8 mouse cellular contexts compared by ENCODE assay signal in genomic region chr17:86169092-86169491, GRCm38 (mm10). TPM values are rescaled to one million over a fixed set of nuclear protein-coding genes. Genes with fewer than 3 reads are reported as not detected.
A peak's percentile ranks its signal among the peaks of the same experiment; 100 is the strongest.
DNase-seq lines count a peak whose midpoint lies in the region; ATAC-seq and TF ChIP-seq lines count a peak whose summit lies in the region.

No protein-coding gene starts in this region.

- peak overlapping the region; percentile 81 for H3K9ac ChIP-seq in kidney, embryonic 15.5 days
- H3K9ac ChIP-seq in ES-E14 (ENCODE audit: insufficient read depth, low read depth, low read length, poor library complexity, severe bottlenecking): no peak overlapping the region
- H3K9ac ChIP-seq in forebrain, embryonic 12.5 days: peak overlapping the region; percentile 78; the same call in 1 of the 2 replicates
- H3K9ac ChIP-seq in limb, embryonic 14.5 days (ENCODE audit: low read depth, low read length, severe bottlenecking): peak overlapping the region; percentile 85; the same call in 1 of the 2 replicates
- H3K9ac ChIP-seq in stomach, postnatal 0 days (ENCODE audit: low read length): peak overlapping the region; percentile 91; the same call in 1 of the 2 replicates

- TF ChIP-seq CTCF in stomach, postnatal 0 days (IDR thresholded peaks at IDR 0.05; ENCODE audit: low read depth): no peak

- H3K9me3 ChIP-seq in kidney, embryonic 15.5 days (replicated peaks): no peaks in the 10 kb centered on the region
- no peaks in the 10 kb centered on the region for H3K9me3 ChIP-seq in ES-E14 (ENCODE audit: control insufficient read depth, insufficient read depth, low read depth, low read length)
- H3K9me3 ChIP-seq in forebrain, embryonic 12.5 days: no peaks in the 10 kb centered on the region
- no peaks in the 10 kb centered on the region for H3K9me3 ChIP-seq in limb, embryonic 14.5 days (ENCODE audit: control insufficient read depth, low read length)
- H3K9me3 ChIP-seq in stomach, postnatal 0 days (ENCODE audit: control insufficient read depth, low read length): no peaks in the 10 kb centered on the region

- DNase-seq in kidney, adult 9 months: no peak
- DNase-seq in ES-E14 (ENCODE audit: low read depth, low spot score): no peak
- no peak for DNase-seq in limb, embryonic 14.5 days (ENCODE audit: low spot score)
- DNase-seq in stomach, postnatal 0 days (ENCODE audit: low spot score): no peak
- no peak for DNase-seq in thymus, postnatal 4 days
- DNase-seq in spleen, postnatal 10 days (ENCODE audit: low spot score in 2 of 2): no peak

- in situ Hi-C loops in ES-E14 (cut with MboI; ENCODE audit: low sequenced_read_pairs in 2 of 2, unreplicated experiment in 2 of 2): loop anchor here (10.0 to 25.0 kb wide), 2 partner anchors 286 to 293 kb away; no protein-coding TSS in a partner anchor

- H3K36me3 ChIP-seq in kidney, embryonic 15.5 days: peaks cover 11% of the 10 kb centered on the region
- no peaks in the 10 kb centered on the region for H3K36me3 ChIP-seq in ES-E14 (ENCODE audit: control insufficient read depth, insufficient read depth, low read length, poor library complexity, severe bottlenecking)
- H3K36me3 ChIP-seq in forebrain, embryonic 12.5 days (replicated peaks): no peaks in the 10 kb centered on the region; the same call in 1 of the 2 replicates
- no peaks in the 10 kb centered on the region for H3K36me3 ChIP-seq in limb, embryonic 14.5 days (ENCODE audit: control insufficient read depth, insufficient read depth, low read length)
- H3K36me3 ChIP-seq in stomach, postnatal 0 days (ENCODE audit: control insufficient read depth, insufficient read depth, low read length): no peaks in the 10 kb centered on the region

- H3K4me3 ChIP-seq in kidney, embryonic 15.5 days (replicated peaks): peak overlapping the region; percentile 82
- peak overlapping the region; percentile 90 to 95; a peak in 2 of 4 replicates for H3K4me3 ChIP-seq in ES-E14 (ENCODE audit: insufficient read depth in 1 of 2, low read depth in 1 of 2, low read length in 2 of 2, poor library complexity in 1 of 2, severe bottlenecking in 1 of 2)
- peak overlapping the region; percentile 67 for H3K4me3 ChIP-seq in forebrain, embryonic 12.5 days (replicated peaks)
- peak overlapping the region; percentile 76 for H3K4me3 ChIP-seq in limb, embryonic 14.5 days (replicated peaks; ENCODE audit: low read length)
- peak overlapping the region; percentile 82 for H3K4me3 ChIP-seq in stomach, postnatal 0 days (ENCODE audit: low read depth, low read length)

- WGBS in kidney, embryonic 15.5 days: 9% methylated on average over 6 of the region's 6 CpGs
- 24% methylated on average over 6 of the region's 6 CpGs for WGBS in forebrain, embryonic 12.5 days
- WGBS in limb, embryonic 14.5 days: 22% methylated on average over 6 of the region's 6 CpGs
- WGBS in stomach, postnatal 0 days: 22% methylated on average over 6 of the region's 6 CpGs

- no peak for TF ChIP-seq EP300 in stomach, postnatal 0 days (optimal IDR thresholded peaks at IDR 0.05)

- no peak for TF ChIP-seq POLR2A in limb, embryonic 14.5 days (IDR thresholded peaks at IDR 0.05; ENCODE audit: borderline replicate concordance, extremely low read depth, insufficient read depth, insufficient read length)

- ATAC-seq in kidney, embryonic 15.5 days (replicated peaks; ENCODE audit: low FRiP score): no peak
- ATAC-seq in forebrain, embryonic 12.5 days (ENCODE audit: low FRiP score): no peak
- no peak for ATAC-seq in limb, embryonic 14.5 days (ENCODE audit: low FRiP score, low read depth)
- ATAC-seq in stomach, postnatal 0 days (ENCODE audit: low FRiP score, low TSS enrichment): no peak

- peak overlapping the region; percentile 97 for H3K4me2 ChIP-seq in kidney, embryonic 15.5 days
- H3K4me2 ChIP-seq in forebrain, embryonic 12.5 days: peak overlapping the region; percentile 90
- H3K4me2 ChIP-seq in limb, embryonic 14.5 days (replicated peaks; ENCODE audit: low read depth, low read length, severe bottlenecking): peak overlapping the region; percentile 94
- peak overlapping the region; percentile 98 for H3K4me2 ChIP-seq in stomach, postnatal 0 days (replicated peaks; ENCODE audit: low read depth)

- H3K27me3 ChIP-seq in kidney, embryonic 15.5 days: no peaks in the 10 kb centered on the region
- peaks cover 24% of the 10 kb centered on the region for H3K27me3 ChIP-seq in forebrain, embryonic 12.5 days
- H3K27me3 ChIP-seq in limb, embryonic 14.5 days (ENCODE audit: control insufficient read depth, insufficient read depth, low read length): no peaks in the 10 kb centered on the region
- H3K27me3 ChIP-seq in stomach, postnatal 0 days (ENCODE audit: control insufficient read depth, insufficient read depth, low read length): no peaks in the 10 kb centered on the region

- no peak overlapping the region for H3K27ac ChIP-seq in kidney, embryonic 15.5 days
- H3K27ac ChIP-seq in ES-E14 (ENCODE audit: insufficient read depth, low read depth, low read length, poor library complexity, severe bottlenecking): no peak overlapping the region
- H3K27ac ChIP-seq in forebrain, embryonic 12.5 days: no peak overlapping the region
- H3K27ac ChIP-seq in limb, embryonic 14.5 days (replicated peaks; ENCODE audit: low read depth, low read length): no peak overlapping the region
- H3K27ac ChIP-seq in stomach, postnatal 0 days (replicated peaks): no peak overlapping the region

- peaks cover 40% of the 10 kb centered on the region for H3K4me1 ChIP-seq in kidney, embryonic 15.5 days
- H3K4me1 ChIP-seq in ES-E14 (ENCODE audit: control insufficient read depth in 2 of 2, insufficient read depth in 2 of 2, low read length in 2 of 2, poor library complexity in 1 of 2): peaks cover 0 to 3% of the 10 kb centered on the region in 2 experiments; a peak in 3 of 4 replicates
- peaks cover 28% of the 10 kb centered on the region for H3K4me1 ChIP-seq in forebrain, embryonic 12.5 days
- peaks cover 18% of the 10 kb centered on the region for H3K4me1 ChIP-seq in limb, embryonic 14.5 days (ENCODE audit: control insufficient read depth, insufficient read depth, low read length)
- H3K4me1 ChIP-seq in stomach, postnatal 0 days (replicated peaks; ENCODE audit: control insufficient read depth, insufficient read depth): no peaks in the 10 kb centered on the region

TF ChIP-seq in ES-E14, 5 proteins besides CTCF, POLR2A, EP300 and RAD21:
- TF ChIP-seq HCFC1 (IDR thresholded peaks at IDR 0.05; ENCODE audit: borderline replicate concordance, insufficient read depth, low read length) (no peak), ZNF384 (IDR thresholded peaks at IDR 0.05; ENCODE audit: low read depth, low read length) (no peak), CHD2 (IDR thresholded peaks at IDR 0.05; ENCODE audit: low read depth, low read length) (no peak), MAFK (IDR thresholded peaks at IDR 0.05; ENCODE audit: insufficient read depth, low read depth, low read length) (no peak), ZC3H11A (IDR thresholded peaks at IDR 0.05; ENCODE audit: borderline replicate concordance, low read depth, low read length) (no peak)

RNA-seq across cellular contexts. Expression of gene Prkce, which starts 1.5 kb away (rescaled TPM):
- polyA plus RNA-seq in kidney, embryonic 15.5 days (2015; fragmentation: Nextera tagmentation; extraction: Ambion mirVana): 6.8 and 7.1 TPM in 2 replicates
- total RNA-seq in ES-E14 (2012; rRNA removed): 1.7 and 2.4 TPM in 2 replicates
- 4.6 and 6.0 TPM in 2 replicates for polyA plus RNA-seq in forebrain, embryonic 12.5 days (2016; fragmentation: Nextera tagmentation; extraction: Ambion mirVana)
- 4.4 and 4.7 TPM in 2 replicates for polyA plus RNA-seq in limb, embryonic 14.5 days (2012; rRNA removed)
- polyA plus RNA-seq in limb, embryonic 14.5 days (2014; fragmentation: Nextera tagmentation; extraction: Ambion mirVana): 9.3 and 10.0 TPM in 2 replicates
- 3.0 and 3.4 TPM in 2 replicates for polyA plus RNA-seq in stomach, postnatal 0 days (2015; fragmentation: Nextera tagmentation; extraction: Ambion mirVana)

RNA-seq across cellular contexts. Expression of gene Srbd1, which starts 24.1 kb away (rescaled TPM):
- 21.0 and 21.7 TPM in 2 replicates for polyA plus RNA-seq in kidney, embryonic 15.5 days (2015; fragmentation: Nextera tagmentation; extraction: Ambion mirVana)
- total RNA-seq in ES-E14 (2012; rRNA removed): 39.1 and 41.3 TPM in 2 replicates
- 24.8 and 25.8 TPM in 2 replicates for polyA plus RNA-seq in forebrain, embryonic 12.5 days (2016; fragmentation: Nextera tagmentation; extraction: Ambion mirVana)
- polyA plus RNA-seq in limb, embryonic 14.5 days (2012; rRNA removed): 8.5 and 10.2 TPM in 2 replicates
- polyA plus RNA-seq in limb, embryonic 14.5 days (2014; fragmentation: Nextera tagmentation; extraction: Ambion mirVana): 8.1 and 8.3 TPM in 2 replicates
- polyA plus RNA-seq in stomach, postnatal 0 days (2015; fragmentation: Nextera tagmentation; extraction: Ambion mirVana): 4.4 and 5.0 TPM in 2 replicates
